Mouse (Mus musculus) cerebellum, adult 11 months (tissue): ENCODE results near the gene Adora1.
A peak's percentile ranks its signal among the peaks of the same experiment; 100 is the strongest.

Experiments used
- DNase-seq: peaks from one replicate; pipeline ENCODE4 v3.0.0; 2022

Adora1 gene

GRCm38 (mm10) chr1:134215751-134216628, 19.2 kb downstream of the Adora1 start:
- no peak for DNase-seq

DNA sequence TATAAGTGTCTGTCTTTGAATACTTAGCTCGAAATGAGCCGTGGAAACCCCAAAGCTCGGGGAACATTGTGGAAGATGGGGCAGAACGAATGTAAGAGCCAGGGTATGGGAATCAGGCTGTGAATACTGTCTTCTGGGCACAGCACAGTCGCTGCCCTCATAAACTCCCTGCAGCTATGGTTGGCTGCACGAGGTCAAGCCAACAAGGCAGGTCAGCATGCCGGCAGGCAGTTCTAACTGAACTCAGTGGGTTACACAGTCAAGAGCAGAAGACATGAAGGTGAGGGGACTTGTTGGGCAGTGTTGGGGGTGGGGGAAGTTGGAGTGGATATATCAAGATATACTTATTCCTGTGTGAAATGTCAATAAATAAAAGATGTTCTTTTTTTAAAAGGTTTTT, 20.2 kb downstream of the Adora1 start:
- no peak for DNase-seq

- DNase-seq, result no peak
Measured at GRCm38 (mm10) chr1:134213405-134213804, 21.8 kb downstream of the Adora1 start.

- no peak for DNase-seq
Measured at GRCm38 (mm10) chr1:134212351-134212750, 22.9 kb downstream of the Adora1 start.

GRCm38 (mm10) chr1:134211631-134212030, 23.6 kb downstream of the Adora1 start:
- no peak for DNase-seq

GRCm38 (mm10) chr1:134211043-134211442, 24.2 kb downstream of the Adora1 start:
- DNase-seq, result no peak

- DNase-seq, result no peak
Measured at GRCm38 (mm10) chr1:134210179-134210755, 25.0 kb downstream of the Adora1 start.

DNA sequence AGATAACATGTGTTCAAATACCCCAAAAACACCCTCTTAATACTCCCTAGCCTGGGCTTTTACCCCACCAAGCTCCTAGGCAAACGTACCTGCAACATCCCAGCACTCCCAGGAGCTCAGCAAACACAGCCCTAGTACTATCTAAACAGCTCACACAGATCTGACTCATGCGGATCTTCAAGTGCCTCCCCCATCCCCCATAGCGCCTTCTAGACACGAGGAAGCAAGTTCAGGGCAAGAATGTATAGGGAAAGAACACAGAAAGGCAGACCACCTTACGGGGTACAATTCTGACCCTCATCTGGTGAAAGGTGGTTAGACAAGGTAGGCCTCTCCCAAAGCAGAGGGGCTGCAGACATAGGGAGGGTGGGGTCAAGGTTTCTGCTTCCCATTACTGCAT, 29.1 kb downstream of the Adora1 start:
- no peak for DNase-seq

- peak; percentile 75 for DNase-seq
Measured at GRCm38 (mm10) chr1:134205296-134206018, 29.8 kb downstream of the Adora1 start.

- no peak for DNase-seq
Measured at GRCm38 (mm10) chr1:134204230-134204629, 31.0 kb downstream of the Adora1 start.

DNA sequence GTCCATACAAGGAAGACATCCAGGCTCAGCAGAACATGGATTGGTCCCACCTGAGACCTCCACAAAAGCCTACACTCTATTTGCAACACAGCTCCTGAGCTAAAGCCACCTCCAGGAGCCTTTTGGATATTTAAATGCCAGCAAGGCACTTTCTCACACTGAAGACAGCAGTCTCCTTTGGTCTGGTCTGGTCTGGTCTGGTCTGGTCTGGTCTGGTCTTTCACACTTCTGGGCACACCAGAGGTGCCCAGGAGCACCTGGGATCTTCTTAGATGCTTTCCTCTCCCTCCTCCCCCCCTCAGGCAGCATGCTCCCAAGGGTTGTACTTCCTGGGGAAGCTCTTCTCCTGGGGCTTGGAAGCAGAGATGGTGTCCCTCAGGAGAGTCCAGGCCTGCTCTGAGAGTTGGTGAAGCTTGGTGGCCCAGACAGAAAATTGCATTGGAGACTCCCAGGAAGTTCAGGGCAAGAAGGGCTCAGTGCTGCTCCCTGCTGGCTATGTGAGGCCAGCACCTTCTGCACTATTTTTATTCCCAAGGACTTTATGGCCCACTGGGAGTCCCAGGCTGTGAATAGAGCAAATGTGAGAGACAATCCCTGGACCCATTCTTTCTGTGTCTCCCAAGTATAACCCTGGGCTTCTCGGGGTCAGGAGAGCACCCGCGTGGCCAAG, 33.3 kb downstream of the Adora1 start:
- DNase-seq, result no peak

GRCm38 (mm10) chr1:134200998-134201686, 34.1 kb downstream of the Adora1 start:
- DNase-seq, result no peak

DNA sequence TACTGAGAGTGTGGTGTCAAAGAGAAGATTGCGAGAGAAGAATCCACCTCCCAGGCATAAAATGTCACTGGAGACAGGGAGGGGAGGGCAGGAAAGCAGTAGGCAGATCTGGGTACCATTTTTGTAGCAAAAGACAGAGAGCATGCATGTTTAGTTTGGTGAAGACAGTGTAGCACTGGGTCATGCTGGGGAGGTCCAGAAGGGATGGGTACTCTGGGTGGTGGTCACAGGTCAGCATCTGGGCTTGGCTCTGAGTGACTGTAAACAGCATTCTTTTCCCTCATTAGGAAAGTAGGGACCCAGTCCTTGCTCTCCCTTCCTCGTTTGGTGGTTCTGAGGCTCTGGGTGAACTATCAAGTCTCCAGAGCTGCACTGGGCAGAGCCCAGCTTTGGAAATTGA, 34.8 kb downstream of the Adora1 start:
- peak; percentile 5 for DNase-seq

DNA sequence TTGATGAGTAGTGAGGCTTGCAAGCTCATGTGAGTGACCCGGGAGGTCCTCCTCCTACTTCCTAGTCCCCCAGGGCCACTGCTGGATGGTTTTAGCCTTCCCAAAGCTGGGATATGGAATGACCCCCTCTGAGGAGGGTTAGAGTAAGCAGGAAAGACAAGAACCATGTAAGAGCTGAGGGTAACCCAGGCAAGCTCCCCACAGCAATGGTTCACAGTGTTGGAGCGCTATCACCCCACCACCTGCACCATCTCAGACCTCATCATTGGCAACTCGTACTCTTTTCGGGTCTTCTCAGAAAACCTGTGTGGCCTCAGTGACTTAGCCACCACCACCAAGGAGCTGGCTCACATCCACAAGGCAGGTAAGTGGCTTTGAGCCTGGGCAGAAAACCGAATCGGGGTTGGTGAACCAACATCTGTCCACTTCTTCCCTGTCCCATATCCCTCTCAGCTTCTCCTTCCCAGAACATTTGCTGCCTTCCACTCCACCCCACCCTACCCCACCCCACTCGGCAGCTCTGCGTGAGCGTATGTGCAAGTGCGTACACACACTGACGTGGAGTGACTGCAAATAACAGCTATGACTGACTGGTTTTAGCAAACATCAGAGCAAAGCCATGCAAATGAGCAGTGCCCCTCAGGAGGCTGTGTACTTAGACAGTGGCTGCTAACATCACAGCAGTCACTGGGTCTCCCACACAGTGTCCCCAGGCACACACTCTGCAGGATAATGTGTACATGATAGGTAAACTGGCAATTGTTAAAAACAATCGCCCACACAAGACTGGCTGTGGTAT, 36.8 kb downstream of the Adora1 start:
- DNase-seq, result peak; percentile 12

DNA sequence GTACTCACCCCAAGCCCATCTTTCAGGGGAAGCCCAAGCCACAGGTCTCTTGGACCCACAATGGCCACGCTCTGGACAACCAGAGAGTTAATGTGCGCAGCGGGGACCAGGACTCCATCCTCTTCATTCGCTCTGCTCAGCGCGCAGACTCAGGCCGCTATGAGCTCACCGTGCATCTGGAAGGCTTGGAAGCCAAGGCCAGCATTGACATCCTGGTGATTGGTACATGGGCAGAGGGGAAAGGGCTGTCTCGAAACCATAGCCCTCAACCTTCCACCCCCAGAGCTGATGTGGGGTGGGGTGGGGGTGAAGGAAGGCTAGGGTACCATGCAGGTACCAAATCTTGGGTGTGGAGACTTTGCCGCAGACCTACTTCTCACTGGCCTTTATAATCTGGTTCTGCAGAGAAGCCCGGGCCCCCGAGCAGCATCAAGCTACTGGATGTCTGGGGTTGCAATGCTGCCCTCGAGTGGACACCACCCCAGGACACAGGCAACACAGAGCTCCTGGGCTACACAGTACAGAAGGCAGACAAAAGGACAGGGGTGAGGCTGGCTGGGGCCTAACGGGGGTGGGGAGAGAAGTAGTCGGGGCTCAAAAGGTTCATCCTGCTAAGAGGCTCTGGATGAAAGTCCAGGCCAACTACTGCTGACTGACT, 37.8 kb downstream of the Adora1 start:
- DNase-seq, result peak; percentile 32

DNA sequence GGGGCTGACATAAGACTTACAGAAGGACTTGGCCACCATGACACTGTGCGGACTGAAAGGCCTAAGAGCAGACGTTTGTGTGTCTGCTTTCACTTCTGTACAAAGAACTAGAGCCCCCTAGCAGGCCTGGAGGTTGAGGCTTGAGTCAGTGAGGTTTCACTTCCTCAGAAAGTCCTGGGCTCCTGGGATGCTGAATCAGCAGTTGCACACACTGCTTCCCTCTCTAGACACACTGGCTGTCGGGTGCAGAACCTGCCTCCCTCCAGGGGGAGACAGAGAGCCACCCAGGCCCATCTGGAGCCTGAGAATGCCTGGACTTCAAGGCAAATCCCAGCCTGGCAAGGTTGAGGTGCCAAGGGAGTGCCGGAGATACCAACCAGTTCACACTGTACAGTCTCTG, 38.8 kb downstream of the Adora1 start:
- DNase-seq, result peak; percentile 70

DNA sequence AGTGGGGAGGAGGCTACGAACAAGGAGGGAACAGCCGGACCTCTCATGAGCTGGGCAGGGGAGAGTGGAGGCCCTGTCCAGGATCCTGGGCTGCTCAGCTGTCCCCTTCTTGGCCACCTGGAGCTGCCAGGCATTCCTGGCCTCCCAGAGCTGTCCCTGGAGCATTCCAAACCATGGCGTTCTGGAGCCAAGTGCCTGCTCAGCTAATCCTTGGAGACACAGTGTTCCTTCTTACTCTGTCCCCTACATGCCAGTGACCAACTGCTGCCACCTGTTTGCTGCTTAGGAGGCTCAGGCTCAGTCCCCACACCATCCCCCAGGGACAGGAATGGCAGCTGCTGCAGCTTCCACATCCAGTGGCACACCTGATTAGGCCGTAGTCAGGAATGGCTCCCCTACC, 39.3 kb downstream of the Adora1 start:
- DNase-seq, result peak; percentile 63

- DNase-seq, result peak; percentile 55
Measured at GRCm38 (mm10) chr1:134195571-134195970, 39.7 kb downstream of the Adora1 start.

DNA sequence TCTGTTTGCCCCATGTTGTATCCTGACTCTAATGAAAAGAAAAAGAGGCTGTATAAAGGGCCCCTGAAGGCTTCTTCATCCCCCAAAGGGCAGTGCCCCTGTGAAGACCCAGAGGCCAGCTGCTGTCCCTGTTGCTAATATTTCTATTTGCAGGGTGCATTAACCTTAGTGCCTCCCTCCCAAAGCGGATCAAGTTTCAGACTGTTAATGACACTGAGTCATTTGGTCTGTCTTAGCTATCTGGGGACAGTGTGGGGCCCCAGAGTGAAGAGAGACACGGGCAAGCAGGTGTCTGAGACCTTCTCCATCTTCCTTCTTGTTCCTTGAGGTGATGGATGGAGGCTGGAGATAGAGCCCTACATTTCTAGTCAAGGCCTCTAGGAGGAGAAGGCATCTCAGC, 40.1 kb downstream of the Adora1 start:
- peak; percentile 5 for DNase-seq

- DNase-seq, result no peak
Measured at GRCm38 (mm10) chr1:134194298-134195022, 40.8 kb downstream of the Adora1 start.
